Mouse (Mus musculus) common myeloid progenitor, adult 5-6 weeks (primary cell): Measurements from ENCODE around the gene Frmd8. TPM values are rescaled to one million over a fixed set of nuclear protein-coding genes. Genes with fewer than 3 reads are reported as not detected.

Source experiments
- ATAC-seq: replicated peaks from 2 replicates; pipeline ENCODE4 v1.8.0; 2016; ENCODE audit warnings: low read depth, mild to moderate bottlenecking, moderate TSS enrichment, inconsistent platforms; ENCODE audit not compliant: poor library complexity, severe bottlenecking
- total RNA-seq: library from RNA; stranded (forward); fragments of 200-1000, 187-1606 nt; gene quantifications from 2 replicates; pipeline ENCODE4 v1.2.3, GENCODE M21; 2017

Gene Frmd8
- total RNA-seq, 1 experiment from 2014 or later = 21.1 TPM

GRCm38 (mm10) chr19:5840890-5841388, 34.1 kb downstream of the Frmd8 start:
- ATAC-seq = no peak

- no peak for ATAC-seq
These were observed 34.8 kb downstream of the Frmd8 start for GRCm38 (mm10) chr19:5840086-5840889.

GRCm38 (mm10) chr19:5839317-5840085, 35.6 kb downstream of the Frmd8 start:
- no peak for ATAC-seq

- no peak for ATAC-seq
These were observed 36.2 kb downstream of the Frmd8 start for GRCm38 (mm10) chr19:5838892-5839165.

- no peak for ATAC-seq
These were observed 36.8 kb downstream of the Frmd8 start for GRCm38 (mm10) chr19:5838136-5838891.

- no peak for ATAC-seq
These were observed 37.5 kb downstream of the Frmd8 start for GRCm38 (mm10) chr19:5837606-5838005.

- no peak for ATAC-seq
These were observed 38.0 kb downstream of the Frmd8 start for GRCm38 (mm10) chr19:5836941-5837572.

- ATAC-seq = no peak
These were observed 39.1 kb downstream of the Frmd8 start for GRCm38 (mm10) chr19:5835922-5836430.

- no peak for ATAC-seq
These were observed 39.8 kb downstream of the Frmd8 start for GRCm38 (mm10) chr19:5835054-5835921.

GRCm38 (mm10) chr19:5834260-5834925, 40.7 kb downstream of the Frmd8 start:
- no peak for ATAC-seq

GRCm38 (mm10) chr19:5833287-5834100, 41.6 kb downstream of the Frmd8 start:
- no peak for ATAC-seq

- no peak for ATAC-seq
These were observed 42.7 kb downstream of the Frmd8 start for GRCm38 (mm10) chr19:5832326-5832725.

GRCm38 (mm10) chr19:5831958-5832320, 43.1 kb downstream of the Frmd8 start:
- ATAC-seq = no peak

- no peak for ATAC-seq
These were observed 43.7 kb downstream of the Frmd8 start for GRCm38 (mm10) chr19:5831224-5831957.

- no peak for ATAC-seq
These were observed 44.3 kb downstream of the Frmd8 start for GRCm38 (mm10) chr19:5830776-5831175.

GRCm38 (mm10) chr19:5829958-5830615, 45.0 kb downstream of the Frmd8 start:
- ATAC-seq = no peak

- ATAC-seq = no peak
These were observed 46.2 kb downstream of the Frmd8 start for GRCm38 (mm10) chr19:5828905-5829304.
